Mouse (Mus musculus): ENCODE data around the gene Irak3. TPM values are rescaled to one million over a fixed set of nuclear protein-coding genes. Genes with fewer than 3 reads are reported as not detected.
A peak's percentile ranks its signal among the peaks of the same experiment; 100 is the strongest.

Gene Irak3
- polyA plus RNA-seq, 1 experiment = 10.3 TPM

GRCm38 (mm10) chr10:120095136-120095535 lies 106.8 kb downstream of the Irak3 start:
- TF ChIP-seq POLR2A (IDR thresholded peaks at IDR 0.05; ENCODE audit: insufficient read depth, low read length) = no peak
- TF ChIP-seq EP300 (IDR thresholded peaks at IDR 0.05; ENCODE audit: insufficient read depth, low read depth, low read length) = no peak
- TF ChIP-seq CTCF (IDR thresholded peaks at IDR 0.05; ENCODE audit: low read depth, low read length) = no peak

GRCm38 (mm10) chr10:120092548-120092947 lies 109.4 kb downstream of the Irak3 start:
- no peak overlapping the region for H3K4me3 ChIP-seq (ENCODE audit: low read depth, low read length)
- H3K27ac ChIP-seq (ENCODE audit: insufficient read depth, low read length) = no peak overlapping the region
- H3K9ac ChIP-seq (ENCODE audit: low read depth, poor library complexity, severe bottlenecking) = no peak overlapping the region
- TF ChIP-seq POLR2A (IDR thresholded peaks at IDR 0.05; ENCODE audit: insufficient read depth, low read length) = no peak
- TF ChIP-seq CTCF (IDR thresholded peaks at IDR 0.05; ENCODE audit: low read depth, low read length) = peak; percentile 13
- H3K27me3 ChIP-seq (ENCODE audit: control insufficient read depth, insufficient read depth, low read length, poor library complexity, severe bottlenecking) = no peaks in the 10 kb centered on the region
- H3K36me3 ChIP-seq (ENCODE audit: control insufficient read depth, insufficient read depth, low read length, poor library complexity, severe bottlenecking) = peaks cover 49% of the 10 kb centered on the region
- H3K9me3 ChIP-seq (replicated peaks; ENCODE audit: control insufficient read depth, insufficient read depth, low read length, poor library complexity, severe bottlenecking) = no peaks in the 10 kb centered on the region; the same call in 1 of the 2 replicates
- no peaks in the 10 kb centered on the region for H3K4me1 ChIP-seq (ENCODE audit: control insufficient read depth, insufficient read depth, low read length)

More at GRCm38 (mm10) chr10:120095136-120095535, 106.8 kb downstream of the Irak3 start:
- no peak overlapping the region for H3K27ac ChIP-seq (ENCODE audit: insufficient read depth, low read length)
- H3K36me3 ChIP-seq (ENCODE audit: control insufficient read depth, insufficient read depth, low read length, poor library complexity, severe bottlenecking) = peaks cover 55% of the 10 kb centered on the region
- H3K9ac ChIP-seq (ENCODE audit: low read depth, poor library complexity, severe bottlenecking) = no peak overlapping the region
- H3K9me3 ChIP-seq (replicated peaks; ENCODE audit: control insufficient read depth, insufficient read depth, low read length, poor library complexity, severe bottlenecking) = no peaks in the 10 kb centered on the region; the same call in 1 of the 2 replicates
- H3K4me3 ChIP-seq (ENCODE audit: low read depth, low read length) = no peak overlapping the region
- H3K27me3 ChIP-seq (ENCODE audit: control insufficient read depth, insufficient read depth, low read length, poor library complexity, severe bottlenecking) = no peaks in the 10 kb centered on the region
- H3K4me1 ChIP-seq (ENCODE audit: control insufficient read depth, insufficient read depth, low read length) = no peaks in the 10 kb centered on the region

Other genes with a start within 250 kb of the Irak3 start
- 30.4 and 30.9 TPM in 2 replicates for gene Helb, start 89.1 kb downstream of the Irak3 start, polyA plus RNA-seq (2011; ENCODE audit: insufficient read depth, insufficient read length, low read depth, missing spikeins)
- gene Tmbim4, start 540 bp downstream of the Irak3 start, polyA plus RNA-seq (2011; ENCODE audit: insufficient read depth, insufficient read length, low read depth, missing spikeins) = 52.1 and 56.3 TPM in 2 replicates
- 53.7 and 62.6 TPM in 2 replicates for gene Llph, start 24.9 kb upstream of the Irak3 start, polyA plus RNA-seq (2011; ENCODE audit: insufficient read depth, insufficient read length, low read depth, missing spikeins)

All from ES-Bruce4 (cell line).